Mouse (Mus musculus) cerebral cortex, adult 2 months (tissue): ENCODE measurements around the gene Pla2g4d.

Source experiments
- WGBS: fragments of 180-500 bp; shearing (Covaris S2); methylation state at CpG from one replicate; pipeline ENCODE4 v1.1.7; 2018; 5-methylcytosine and 5-hydroxymethylcytosine counted together

Pla2g4d gene

GRCm38 (mm10) chr2:120252644-120253043 is 36.4 kb downstream of the Pla2g4d start:
- 83% methylated on average over 6 of the region's 6 CpGs for WGBS

DNA sequence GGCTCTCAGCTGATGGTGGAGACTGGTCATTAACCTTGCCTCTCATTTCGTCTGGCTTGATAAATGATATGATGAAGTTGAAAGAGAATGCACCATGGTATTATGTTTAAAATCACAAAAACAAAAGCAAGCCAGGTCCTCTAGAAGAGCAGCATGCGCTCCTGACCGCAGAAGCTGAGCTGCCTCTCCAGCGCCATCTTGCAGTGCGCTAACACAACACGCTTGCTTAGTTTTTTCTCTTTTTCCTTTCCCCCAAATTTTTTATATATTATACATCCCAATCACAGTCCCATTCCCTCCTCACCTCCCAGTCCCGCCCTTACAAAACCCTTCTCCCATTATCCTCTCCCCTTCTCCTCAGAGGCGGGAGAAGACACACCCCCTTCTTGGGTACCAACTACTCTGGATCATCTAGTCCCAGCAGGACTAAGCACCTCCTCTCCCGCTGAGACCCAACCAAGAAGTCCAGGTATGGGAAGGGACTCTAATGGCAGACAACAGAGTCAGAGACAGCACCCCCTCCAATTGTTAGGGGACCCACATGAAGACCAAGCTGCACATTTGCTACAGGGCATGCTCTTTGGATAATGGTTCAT is 43.5 kb downstream of the Pla2g4d start:
- WGBS = 10% methylated on average over 9 of the region's 9 CpGs

- WGBS = 4% methylated on average over 27 of the region's 27 CpGs
Measured at GRCm38 (mm10) chr2:120244679-120245420, 44.1 kb downstream of the Pla2g4d start, which contains the start of gene Pla2g4e. TSS of gene Pla2g4e (minus strand) at chr2:120245335.

- WGBS = 57% methylated on average over 2 of the region's 2 CpGs
Measured at GRCm38 (mm10) chr2:120243995-120244394, 45.0 kb downstream of the Pla2g4d start.

DNA sequence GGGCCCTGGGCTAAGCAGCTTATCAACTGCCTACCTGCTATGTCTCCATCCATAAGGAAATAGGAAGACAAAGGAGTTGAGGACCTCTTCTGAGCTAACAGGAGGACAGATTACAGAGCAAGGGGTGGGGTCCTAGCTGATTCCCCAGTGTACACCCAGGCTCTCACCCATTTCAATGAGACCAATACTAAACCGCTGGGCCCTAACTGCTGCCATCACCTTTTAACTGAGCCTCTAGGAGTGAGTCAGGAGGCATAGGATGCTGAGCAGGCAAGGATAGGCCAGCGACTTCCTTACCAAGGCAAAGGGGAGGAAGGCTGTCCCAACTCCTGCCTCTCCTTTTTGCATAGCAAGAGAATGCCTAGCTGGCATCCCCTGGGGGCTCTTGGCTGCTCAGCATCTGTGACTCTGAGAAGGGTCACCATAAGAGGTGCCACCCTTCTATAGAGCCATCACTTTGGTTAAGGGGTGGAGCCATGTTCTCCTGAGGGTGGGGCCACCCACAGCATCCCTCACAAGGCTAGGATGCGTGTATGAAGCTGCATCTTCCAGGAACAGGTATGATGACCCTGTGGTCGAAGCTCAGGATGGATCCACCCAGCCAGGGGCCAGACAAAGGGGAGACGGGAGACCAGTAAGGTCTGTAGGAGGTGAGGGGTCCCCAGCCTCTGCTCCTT is 46.1 kb downstream of the Pla2g4d start:
- WGBS = 63% methylated on average over 5 of the region's 5 CpGs

- WGBS = 69% methylated on average over 9 of the region's 9 CpGs
Measured at GRCm38 (mm10) chr2:120238733-120239132, 50.3 kb downstream of the Pla2g4d start.

GRCm38 (mm10) chr2:120237784-120238183 is 51.2 kb downstream of the Pla2g4d start:
- 71% methylated on average over 5 of the region's 5 CpGs for WGBS

DNA sequence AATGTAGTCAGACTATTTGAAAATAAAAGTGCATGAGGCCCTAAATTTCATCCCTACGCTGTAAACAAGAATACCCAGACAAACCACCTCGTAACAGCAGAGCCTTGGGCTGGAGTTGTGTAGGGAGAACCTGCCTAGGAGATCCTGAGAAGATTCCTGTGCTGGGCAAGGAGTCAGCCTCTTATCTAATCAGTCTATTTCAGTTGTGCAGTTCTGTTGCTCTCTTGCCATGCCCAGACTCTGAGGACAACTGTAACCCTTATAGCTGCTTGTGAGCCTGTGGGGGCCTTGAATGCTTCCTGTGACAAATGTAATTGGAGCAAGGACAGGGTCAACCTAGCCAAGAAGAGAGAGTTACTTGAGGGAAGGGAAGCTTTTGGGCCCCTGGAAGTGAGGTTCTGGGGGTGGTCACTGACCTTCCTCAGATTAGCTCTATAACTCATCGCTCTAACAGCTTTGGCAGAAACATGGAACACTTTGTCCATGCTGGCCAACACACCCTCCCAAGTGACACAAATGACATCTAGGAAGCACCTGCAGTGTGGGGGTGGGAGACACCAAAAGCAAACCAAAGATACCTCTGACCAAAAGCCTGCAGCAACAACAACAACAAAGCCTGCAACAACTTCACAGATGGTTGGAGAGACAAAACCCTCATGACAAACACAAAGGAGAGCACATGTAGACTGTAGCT is 52.9 kb downstream of the Pla2g4d start:
- WGBS = 84% methylated on average over 3 of the region's 3 CpGs

GRCm38 (mm10) chr2:120235381-120235780 is 53.6 kb downstream of the Pla2g4d start:
- WGBS = 67% methylated on average over 3 of the region's 3 CpGs

DNA sequence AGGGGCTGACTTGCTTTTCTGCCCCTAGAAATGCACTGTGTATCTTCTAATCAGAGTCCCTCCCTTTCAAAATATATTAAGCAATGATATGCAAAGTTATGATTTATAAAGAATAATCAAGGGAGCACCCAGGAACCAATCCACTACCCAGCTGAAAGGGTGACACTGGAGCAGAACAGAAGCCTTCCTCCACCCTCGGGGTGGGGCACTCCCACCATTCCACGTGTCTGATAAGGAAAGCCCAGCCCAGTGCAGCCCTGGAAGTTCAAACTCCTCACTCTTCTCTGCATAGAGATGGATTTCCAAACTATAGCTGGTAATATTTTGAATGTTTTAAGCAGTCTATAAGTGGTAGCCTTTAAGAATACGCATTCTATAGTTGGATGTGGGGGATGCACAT is 57.4 kb downstream of the Pla2g4d start:
- 47% methylated on average over 3 of the region's 3 CpGs for WGBS
